Mouse (Mus musculus): ENCODE measurements at regions not wholly inside any gene's neighbourhood (a gene's known extent, or its start where the extent isn't known, plus 50 kb on each side); places are given as distances from the start of the nearest gene placed in this dataset.

GRCm38 (mm10) chr13:25678221-25678735 lies 408.0 kb upstream of the Nrsn1 start:
- no peak overlapping the region for H3K4me2 ChIP-seq
- H3K9ac ChIP-seq, result no peak overlapping the region
- 72% methylated on average over 2 of the region's 2 CpGs for WGBS
- no peaks in the 10 kb centered on the region for H3K9me3 ChIP-seq (replicated peaks)
- no peak overlapping the region for H3K4me3 ChIP-seq
- no peaks in the 10 kb centered on the region for H3K4me1 ChIP-seq (replicated peaks)
- H3K27me3 ChIP-seq, result no peaks in the 10 kb centered on the region
- no peak for ATAC-seq (replicated peaks; ENCODE audit: insufficient number of reproducible peaks, insufficient read depth, low FRiP score, low read depth)
- H3K36me3 ChIP-seq, result no peaks in the 10 kb centered on the region
- H3K27ac ChIP-seq, result no peak overlapping the region

- Histone ChIP-seq H3K4me3 (no peak overlapping the region), H3K4me2 (no peak overlapping the region), H3K36me3 (no peaks in the 10 kb centered on the region), H3K27me3 (no peaks in the 10 kb centered on the region), H3K4me1 (replicated peaks) (no peaks in the 10 kb centered on the region), H3K9ac (no peak overlapping the region), H3K9me3 (replicated peaks) (no peaks in the 10 kb centered on the region), H3K27ac (no peak overlapping the region)
- 68% methylated on average over 6 of the region's 6 CpGs for WGBS
- ATAC-seq (replicated peaks; ENCODE audit: insufficient number of reproducible peaks, insufficient read depth, low FRiP score, low read depth), result no peak
These were observed 404.9 kb upstream of the Nrsn1 start for GRCm38 (mm10) chr13:25675208-25675607.

DNA sequence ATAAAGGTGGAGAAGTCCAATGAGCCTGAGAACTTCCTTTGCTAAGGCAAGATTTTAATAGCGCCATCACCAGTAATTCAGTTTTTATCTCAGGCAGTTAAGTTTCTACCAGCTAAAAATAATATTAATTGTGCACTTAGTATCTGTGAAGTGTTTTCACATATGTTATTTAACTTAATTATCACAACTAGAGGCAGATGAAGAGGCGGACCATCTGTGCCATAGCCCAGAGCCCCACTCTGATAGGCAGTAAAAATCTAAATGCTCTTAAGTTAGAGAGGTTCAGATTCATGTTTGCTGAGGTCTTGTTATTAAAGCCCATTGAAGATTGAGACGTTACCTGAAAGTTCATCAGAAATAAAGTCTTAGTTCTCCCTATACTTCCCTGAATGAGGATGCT lies 395.7 kb upstream of the Nrsn1 start:
- no peak overlapping the region for H3K27ac ChIP-seq
- no peak for ATAC-seq (replicated peaks; ENCODE audit: insufficient number of reproducible peaks, insufficient read depth, low FRiP score, low read depth)
- no peaks in the 10 kb centered on the region for H3K36me3 ChIP-seq
- H3K9me3 ChIP-seq (replicated peaks), result no peaks in the 10 kb centered on the region
- no peaks in the 10 kb centered on the region for H3K27me3 ChIP-seq
- H3K4me2 ChIP-seq, result no peak overlapping the region
- 83% methylated on average over 3 of the region's 3 CpGs for WGBS
- no peaks in the 10 kb centered on the region for H3K4me1 ChIP-seq (replicated peaks)
- H3K9ac ChIP-seq, result no peak overlapping the region
- H3K4me3 ChIP-seq, result no peak overlapping the region

GRCm38 (mm10) chr13:25664963-25665606 lies 394.8 kb upstream of the Nrsn1 start:
- no peaks in the 10 kb centered on the region for H3K36me3 ChIP-seq
- no peaks in the 10 kb centered on the region for H3K9me3 ChIP-seq (replicated peaks)
- H3K4me3 ChIP-seq, result no peak overlapping the region
- no peak overlapping the region for H3K27ac ChIP-seq
- ATAC-seq (replicated peaks; ENCODE audit: insufficient number of reproducible peaks, insufficient read depth, low FRiP score, low read depth), result no peak
- no peak overlapping the region for H3K9ac ChIP-seq
- no peaks in the 10 kb centered on the region for H3K4me1 ChIP-seq (replicated peaks)
- 69% methylated on average over 2 of the region's 2 CpGs for WGBS
- no peak overlapping the region for H3K4me2 ChIP-seq
- no peaks in the 10 kb centered on the region for H3K27me3 ChIP-seq

DNA sequence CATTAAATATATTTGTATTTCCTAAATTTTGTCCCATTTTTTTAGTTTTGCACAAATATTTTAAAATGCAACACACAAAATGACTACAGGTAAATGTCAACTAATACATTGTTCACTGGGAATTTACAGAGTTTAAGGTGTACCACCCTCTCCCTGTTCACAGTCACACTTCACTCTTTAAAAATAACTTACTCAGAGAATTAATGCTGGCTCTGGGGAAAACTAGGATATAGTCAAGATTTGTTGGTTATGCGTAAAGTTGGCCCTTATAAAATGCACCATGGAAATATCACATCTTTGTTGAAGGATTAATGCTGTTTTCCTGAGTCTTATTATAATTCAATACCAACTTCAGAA lies 378.1 kb upstream of the Nrsn1 start:
- H3K27me3 ChIP-seq, result no peaks in the 10 kb centered on the region
- H3K9me3 ChIP-seq (replicated peaks), result no peaks in the 10 kb centered on the region
- H3K9ac ChIP-seq, result no peak overlapping the region
- no peak for ATAC-seq (replicated peaks; ENCODE audit: insufficient number of reproducible peaks, insufficient read depth, low FRiP score, low read depth)
- no peak overlapping the region for H3K4me3 ChIP-seq
- H3K27ac ChIP-seq, result no peak overlapping the region
- H3K36me3 ChIP-seq, result no peaks in the 10 kb centered on the region
- H3K4me2 ChIP-seq, result no peak overlapping the region
- 91% methylated on average over 1 of the region's 1 CpGs for WGBS
- no peaks in the 10 kb centered on the region for H3K4me1 ChIP-seq (replicated peaks)

- Histone ChIP-seq H3K36me3 (no peaks in the 10 kb centered on the region), H3K4me1 (replicated peaks) (no peaks in the 10 kb centered on the region), H3K9ac (no peak overlapping the region), H3K4me3 (no peak overlapping the region), H3K27me3 (no peaks in the 10 kb centered on the region), H3K27ac (no peak overlapping the region), H3K4me2 (no peak overlapping the region), H3K9me3 (replicated peaks) (no peaks in the 10 kb centered on the region)
- 74% methylated on average over 3 of the region's 3 CpGs for WGBS
- ATAC-seq (replicated peaks; ENCODE audit: insufficient number of reproducible peaks, insufficient read depth, low FRiP score, low read depth), result no peak
These were observed 377.6 kb upstream of the Nrsn1 start for GRCm38 (mm10) chr13:25647711-25648429.

DNA sequence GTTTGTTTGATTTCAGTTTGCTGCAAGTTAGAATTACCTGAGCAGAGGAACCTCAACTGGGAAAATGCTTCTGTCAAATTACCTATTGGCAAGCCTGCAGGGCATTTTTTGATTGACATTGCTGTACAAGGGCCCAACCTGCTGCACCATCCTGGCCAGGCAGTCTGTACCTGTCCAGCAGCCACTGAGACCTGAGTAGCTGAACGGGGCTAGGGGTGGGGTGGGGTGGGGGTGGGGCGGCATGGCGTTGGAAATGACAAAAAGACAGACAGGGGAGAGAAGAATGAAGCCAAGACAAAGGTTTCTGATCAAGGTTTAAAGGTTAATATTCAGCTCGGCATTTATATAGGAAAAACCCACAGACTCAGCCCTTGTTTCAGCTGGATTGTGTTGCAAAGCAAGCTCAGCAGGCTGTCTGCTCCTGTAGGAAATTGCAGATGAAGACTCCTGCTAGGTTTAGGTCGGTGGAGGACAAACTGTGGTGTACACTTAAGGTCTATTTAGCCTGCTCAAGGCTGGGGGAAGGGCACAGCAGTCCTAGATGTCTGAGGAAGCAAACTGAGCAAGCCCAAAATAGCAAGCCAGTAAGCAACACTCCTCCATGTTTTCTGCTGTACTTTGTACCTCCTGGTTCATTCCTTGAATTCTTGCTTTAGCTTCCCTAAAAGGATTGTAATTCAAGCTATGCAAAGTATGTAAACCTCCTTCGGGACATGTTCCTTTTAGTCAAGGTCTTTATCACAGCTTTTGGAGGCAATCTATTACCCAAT lies 369.4 kb upstream of the Nrsn1 start:
- H3K36me3 ChIP-seq, result no peaks in the 10 kb centered on the region
- no peak overlapping the region for H3K4me2 ChIP-seq
- H3K4me3 ChIP-seq, result no peak overlapping the region
- no peak overlapping the region for H3K9ac ChIP-seq
- H3K27me3 ChIP-seq, result no peaks in the 10 kb centered on the region
- H3K4me1 ChIP-seq (replicated peaks), result no peaks in the 10 kb centered on the region
- peak; percentile 66; the same call in 1 of the 2 replicates for ATAC-seq (replicated peaks; ENCODE audit: insufficient number of reproducible peaks, insufficient read depth, low FRiP score, low read depth)
- no peaks in the 10 kb centered on the region for H3K9me3 ChIP-seq (replicated peaks)
- 16% methylated on average over 6 of the region's 6 CpGs for WGBS
- H3K27ac ChIP-seq, result peak overlapping the region; percentile 46

GRCm38 (mm10) chr13:25629466-25629865 lies 359.2 kb upstream of the Nrsn1 start:
- H3K4me1 ChIP-seq (replicated peaks), result peaks cover 3% of the 10 kb centered on the region; the same call in 1 of the 2 replicates
- no peak overlapping the region for H3K27ac ChIP-seq
- no peak overlapping the region for H3K9ac ChIP-seq
- no peaks in the 10 kb centered on the region for H3K36me3 ChIP-seq
- no peak overlapping the region for H3K4me2 ChIP-seq
- H3K4me3 ChIP-seq, result no peak overlapping the region
- no peak for ATAC-seq (replicated peaks; ENCODE audit: insufficient number of reproducible peaks, insufficient read depth, low FRiP score, low read depth)
- H3K9me3 ChIP-seq (replicated peaks), result no peaks in the 10 kb centered on the region
- no peaks in the 10 kb centered on the region for H3K27me3 ChIP-seq
- WGBS, result 51% methylated on average over 4 of the region's 4 CpGs

DNA sequence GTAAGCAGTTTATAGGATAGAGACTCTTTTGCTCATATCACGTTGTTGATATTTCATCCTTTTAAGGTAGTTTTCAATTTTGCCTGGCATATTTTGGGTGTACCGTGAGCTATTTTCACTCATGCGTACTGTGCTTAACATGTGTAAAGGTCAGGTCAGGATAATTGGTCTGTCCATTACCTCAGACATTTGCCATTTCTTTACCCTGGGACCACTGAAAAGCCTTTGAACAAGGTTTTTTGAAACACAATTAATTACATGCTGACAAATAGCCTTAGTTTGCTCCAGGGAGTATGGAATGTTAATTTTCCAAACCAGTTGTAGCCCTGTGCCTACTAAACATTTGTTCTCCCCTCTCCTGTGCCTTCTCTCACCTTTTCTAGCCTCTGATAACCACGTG lies 347.3 kb upstream of the Nrsn1 start:
- 72% methylated on average over 4 of the region's 4 CpGs for WGBS
- H3K27me3 ChIP-seq, result no peaks in the 10 kb centered on the region
- no peaks in the 10 kb centered on the region for H3K4me1 ChIP-seq (replicated peaks)
- H3K27ac ChIP-seq, result no peak overlapping the region
- no peak overlapping the region for H3K9ac ChIP-seq
- H3K4me3 ChIP-seq, result no peak overlapping the region
- no peaks in the 10 kb centered on the region for H3K9me3 ChIP-seq (replicated peaks)
- no peak overlapping the region for H3K4me2 ChIP-seq
- ATAC-seq (replicated peaks; ENCODE audit: insufficient number of reproducible peaks, insufficient read depth, low FRiP score, low read depth), result no peak
- H3K36me3 ChIP-seq, result no peaks in the 10 kb centered on the region

- Histone ChIP-seq H3K36me3 (no peaks in the 10 kb centered on the region), H3K9ac (no peak overlapping the region), H3K27ac (no peak overlapping the region), H3K4me2 (no peak overlapping the region), H3K4me1 (replicated peaks) (no peaks in the 10 kb centered on the region), H3K9me3 (replicated peaks) (no peaks in the 10 kb centered on the region), H3K4me3 (no peak overlapping the region), H3K27me3 (no peaks in the 10 kb centered on the region)
- WGBS, result 50% methylated on average over 4 of the region's 4 CpGs
- ATAC-seq (replicated peaks; ENCODE audit: insufficient number of reproducible peaks, insufficient read depth, low FRiP score, low read depth), result no peak
These were observed 341.7 kb upstream of the Nrsn1 start for GRCm38 (mm10) chr13:25611986-25612385.

- Histone ChIP-seq H3K36me3 (no peaks in the 10 kb centered on the region), H3K27me3 (no peaks in the 10 kb centered on the region), H3K9ac (no peak overlapping the region), H3K4me3 (no peak overlapping the region), H3K4me2 (no peak overlapping the region), H3K4me1 (replicated peaks) (no peaks in the 10 kb centered on the region), H3K27ac (0 out of 2 replicates have a peak overlapping the region, but pooled peaks have one; percentile 9), H3K9me3 (replicated peaks) (no peaks in the 10 kb centered on the region)
- ATAC-seq (replicated peaks; ENCODE audit: insufficient number of reproducible peaks, insufficient read depth, low FRiP score, low read depth), result no peak
- WGBS, result 62% methylated on average over 4 of the region's 4 CpGs
These were observed 339.3 kb upstream of the Nrsn1 start for GRCm38 (mm10) chr13:25609641-25610040.
